8 mouse cellular contexts compared by ENCODE assay signal in the genomic region with DNA sequence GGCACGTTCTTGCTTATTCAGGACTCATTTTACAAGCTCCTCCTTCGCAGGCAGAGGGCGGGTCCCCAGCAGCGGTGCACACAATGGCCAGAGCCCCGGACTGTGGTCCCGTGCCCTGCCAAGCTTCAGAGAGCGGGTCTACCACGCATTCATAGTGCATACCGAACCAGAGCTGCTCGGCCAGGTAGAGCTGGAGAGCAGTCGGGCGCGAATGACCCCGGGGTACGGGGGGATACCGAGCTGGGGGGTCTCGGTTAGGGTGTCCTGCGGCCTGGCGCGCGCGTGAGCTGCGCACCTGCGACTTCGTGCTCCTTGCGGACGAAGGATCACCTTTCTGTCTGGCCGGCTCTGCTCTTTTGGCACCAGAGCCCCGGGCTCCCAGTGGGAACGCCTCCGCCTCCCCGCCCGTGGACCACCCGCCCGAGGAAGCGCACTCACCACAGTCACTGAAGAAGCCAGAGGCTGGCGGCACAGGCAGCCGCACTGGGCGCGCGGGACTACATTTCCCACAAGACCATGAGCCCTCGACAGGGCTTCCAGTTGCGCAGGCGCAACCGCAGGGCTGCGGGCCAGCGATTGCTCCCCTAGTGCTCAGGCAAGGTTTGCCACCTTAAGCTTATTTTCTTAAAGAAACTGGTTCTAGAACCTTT. TPM values are rescaled to one million over a fixed set of nuclear protein-coding genes. Genes with fewer than 3 reads are reported as not detected.
A peak's percentile ranks its signal among the peaks of the same experiment; 100 is the strongest.
DNase-seq lines count a peak whose midpoint lies in the region; ATAC-seq and TF ChIP-seq lines count a peak whose summit lies in the region.

A gene (minus strand): TSS at position 495 of the 650 bp plus-strand sequence.

- DNase-seq in cerebellum, adult 11 months: peak; percentile 89
- DNase-seq in forebrain, postnatal 0 days: peak; percentile 97
- DNase-seq in heart, postnatal 4 days: peak; percentile 93
- peak; percentile 93 to 95 for DNase-seq in layer of hippocampus, adult 2 months (ENCODE audit: low spot score in 2 of 2)
- DNase-seq in lung, adult 2 months: peak; percentile 84
- DNase-seq in thymus, adult 18-20 months: peak; percentile 84 to 86

- H3K4me2 ChIP-seq in forebrain, postnatal 0 days (ENCODE audit: low read depth): peak within 1 kb of the TSS; percentile 49

- peak; percentile 42; the same call in 1 of the 2 replicates for TF ChIP-seq POLR2A in lung, adult 2 months (IDR thresholded peaks at IDR 0.05; ENCODE audit: borderline replicate concordance, extremely low read depth, low read depth, low read length)
- peak; percentile 52; the same call in 1 of the 2 replicates for TF ChIP-seq POLR2A in olfactory bulb, adult 2 months (IDR thresholded peaks at IDR 0.05; ENCODE audit: insufficient read depth, low read depth, low read length)

- TF ChIP-seq CTCF in E14TG2a.4 (conservative IDR thresholded peaks at IDR 0.05; ENCODE audit: low read length): peak; percentile 33
- TF ChIP-seq CTCF in forebrain, postnatal 0 days (IDR thresholded peaks at IDR 0.05; ENCODE audit: low read depth): peak; percentile 83
- TF ChIP-seq CTCF in layer of hippocampus, adult 2 months (conservative IDR thresholded peaks at IDR 0.05): peak; percentile 87
- TF ChIP-seq CTCF in lung, adult 2 months (IDR thresholded peaks at IDR 0.05; ENCODE audit: insufficient read depth, low read length): peak; percentile 70
- peak; percentile 45; the same call in 1 of the 2 replicates for TF ChIP-seq CTCF in olfactory bulb, adult 2 months (IDR thresholded peaks at IDR 0.05; ENCODE audit: insufficient read depth, low read depth, low read length)

- H3K4me3 ChIP-seq in E14TG2a.4 (replicated peaks; ENCODE audit: low read length): peak within 1 kb of the TSS; percentile 97
- peak within 1 kb of the TSS; percentile 67 for H3K4me3 ChIP-seq in forebrain, postnatal 0 days (ENCODE audit: low read depth, low read length)
- H3K4me3 ChIP-seq in layer of hippocampus, adult 2 months: peak within 1 kb of the TSS; percentile 83
- H3K4me3 ChIP-seq in lung, adult 2 months (replicated peaks; ENCODE audit: extremely low read depth, low read depth, low read length): peak within 1 kb of the TSS; percentile 100
- H3K4me3 ChIP-seq in olfactory bulb, adult 2 months (ENCODE audit: insufficient read depth, low read depth, low read length): peak within 1 kb of the TSS; percentile 78

- peak within 1 kb of the TSS; percentile 78 for H3K9ac ChIP-seq in forebrain, postnatal 0 days

- no peaks in the 10 kb centered on the region for H3K9me3 ChIP-seq in E14TG2a.4 (ENCODE audit: low read length)
- H3K9me3 ChIP-seq in forebrain, postnatal 0 days (ENCODE audit: low read length): peaks cover 10% of the 10 kb centered on the region; the same call in 1 of the 2 replicates

- peaks cover 42% of the 10 kb centered on the region for H3K4me1 ChIP-seq in E14TG2a.4 (replicated peaks; ENCODE audit: low read depth, low read length)
- 0 out of 2 replicates have a peak, but pooled peaks cover 3% of the 10 kb centered on the region for H3K4me1 ChIP-seq in forebrain, postnatal 0 days (ENCODE audit: insufficient read depth)
- H3K4me1 ChIP-seq in lung, adult 2 months (ENCODE audit: control insufficient read depth, insufficient read depth, low read length): no peaks in the 10 kb centered on the region
- H3K4me1 ChIP-seq in olfactory bulb, adult 2 months (ENCODE audit: control insufficient read depth, insufficient read depth, low read length): peaks cover 9% of the 10 kb centered on the region

- WGBS in forebrain, postnatal 0 days: under 1% methylated on average over 47 of the region's 47 CpGs
- WGBS in lung, adult 2 months: under 1% methylated on average over 47 of the region's 47 CpGs
- WGBS in olfactory bulb, adult 2 months: under 1% methylated on average over 47 of the region's 47 CpGs

- peaks cover 18% of the 10 kb centered on the region for H3K36me3 ChIP-seq in E14TG2a.4 (ENCODE audit: insufficient read depth, low read length)
- peaks cover 14% of the 10 kb centered on the region for H3K36me3 ChIP-seq in forebrain, postnatal 0 days (ENCODE audit: insufficient read depth)

- no peaks in the 10 kb centered on the region for H3K27me3 ChIP-seq in E14TG2a.4 (ENCODE audit: insufficient read depth, low read length)
- no peaks in the 10 kb centered on the region for H3K27me3 ChIP-seq in forebrain, postnatal 0 days (ENCODE audit: insufficient read depth, low read length)

- peak; percentile 100 for ATAC-seq in forebrain, postnatal 0 days

- peak within 1 kb of the TSS; percentile 85 for H3K27ac ChIP-seq in forebrain, postnatal 0 days (ENCODE audit: low read depth, low read length)
- H3K27ac ChIP-seq in layer of hippocampus, adult 2 months: peak within 1 kb of the TSS; percentile 89
- H3K27ac ChIP-seq in olfactory bulb, adult 2 months (ENCODE audit: insufficient read depth, low read depth, low read length): no peak within 1 kb of the TSS

RNA-seq across cellular contexts. Expression of the gene that starts here (rescaled TPM):
- 39.8 and 39.9 TPM in 2 replicates for total RNA-seq in forebrain, postnatal 0 days (2014; rRNA removed)
- polyA plus RNA-seq in forebrain, postnatal 0 days (2015; fragmentation: Nextera tagmentation; extraction: Ambion mirVana): 29.5 and 35.2 TPM in 2 replicates
- total RNA-seq in heart, postnatal 4 days (2021): 1 to 10 TPM; 2.8 to 3.7 TPM
- total RNA-seq in layer of hippocampus, adult 2 months (2021): 10 to 100 TPM; 20.1 to 20.2 TPM
- 0.74 and 1.4 TPM in 2 replicates for polyA plus RNA-seq in lung, adult 2 months (2012; rRNA removed)
- polyA plus RNA-seq in olfactory bulb, adult 2 months (2012; ENCODE audit: insufficient read depth, insufficient read length, low replicate concordance, missing spikeins): not detected in 2 replicates

Comparison
In these comparisons a context has a peak if more than half of its experiments do, and no peak if none do; other contexts are left out.
1. RNA of the gene that starts here (polyA plus RNA-seq): 29.5 to 35.2 TPM in forebrain, postnatal 0 days; 0.74 to 1.4 TPM in lung, adult 2 months and not detected in olfactory bulb, adult 2 months; every median in the first group is over 10 times any median in the second.
2. CTCF ChIP-seq: peak in every context shown above with its lines; median percentile 87 in layer of hippocampus, adult 2 months; 83 in forebrain, postnatal 0 days; 70 in lung, adult 2 months; 45 in olfactory bulb, adult 2 months; 33 in E14TG2a.4.
3. Peak in every context shown above with its lines, with median percentiles within 50 percentile points of each other: H3K4me3 ChIP-seq and DNase-seq.